Mouse (Mus musculus) G1E (cell line): ENCODE measurements around the gene Napa.

Experiments used
- CTCF ChIP-seq: IDR thresholded peaks from 2 replicates; pipeline ENCODE4 v1.5.1; 2012; ENCODE audit warnings: low read depth, low read length, inconsistent platforms, mixed read lengths
- GATA1 ChIP-seq: IDR thresholded peaks from 2 replicates; pipeline ENCODE4 v1.6.1; 2012; ENCODE audit warnings: borderline replicate concordance, low read length, inconsistent platforms, mixed read lengths
- TAL1 ChIP-seq: conservative IDR thresholded peaks from 2 replicates; pipeline ENCODE4 v1.6.1; 2012; ENCODE audit warnings: low read depth, low read length, inconsistent platforms, mixed read lengths

- TF ChIP-seq CTCF (no peak), GATA1 (no peak), TAL1 (no peak)
Measured at GRCm38 (mm10) chr7:16120262-16120600, 22.0 kb downstream of the Napa start.
